Mouse (Mus musculus) large intestine, adult 2 months (tissue): Measurements from ENCODE around the gene Relt. TPM values are rescaled to one million over a fixed set of nuclear protein-coding genes. Genes with fewer than 3 reads are reported as not detected.

Source experiments
- DNase-seq: peaks from one replicate; pipeline ENCODE4 v3.0.0-alpha.2; 2012; ENCODE audit warnings: low read depth, low spot score
- WGBS: fragments of 180-500 bp; shearing (Covaris S2); methylation state at CpG from one replicate; pipeline ENCODE4 v1.1.7; 2018; 5-methylcytosine and 5-hydroxymethylcytosine counted together
- polyA plus RNA-seq: library from polyadenylated mRNA; depleted of rRNA; stranded (reverse); fragments of >200 nt; gene quantifications from 2 replicates; pipeline ENCODE4 v1.2.3, GENCODE M21; 2012; rRNA removed

Gene Relt
- polyA plus RNA-seq, 1 experiment, result 7.2 TPM

DNA sequence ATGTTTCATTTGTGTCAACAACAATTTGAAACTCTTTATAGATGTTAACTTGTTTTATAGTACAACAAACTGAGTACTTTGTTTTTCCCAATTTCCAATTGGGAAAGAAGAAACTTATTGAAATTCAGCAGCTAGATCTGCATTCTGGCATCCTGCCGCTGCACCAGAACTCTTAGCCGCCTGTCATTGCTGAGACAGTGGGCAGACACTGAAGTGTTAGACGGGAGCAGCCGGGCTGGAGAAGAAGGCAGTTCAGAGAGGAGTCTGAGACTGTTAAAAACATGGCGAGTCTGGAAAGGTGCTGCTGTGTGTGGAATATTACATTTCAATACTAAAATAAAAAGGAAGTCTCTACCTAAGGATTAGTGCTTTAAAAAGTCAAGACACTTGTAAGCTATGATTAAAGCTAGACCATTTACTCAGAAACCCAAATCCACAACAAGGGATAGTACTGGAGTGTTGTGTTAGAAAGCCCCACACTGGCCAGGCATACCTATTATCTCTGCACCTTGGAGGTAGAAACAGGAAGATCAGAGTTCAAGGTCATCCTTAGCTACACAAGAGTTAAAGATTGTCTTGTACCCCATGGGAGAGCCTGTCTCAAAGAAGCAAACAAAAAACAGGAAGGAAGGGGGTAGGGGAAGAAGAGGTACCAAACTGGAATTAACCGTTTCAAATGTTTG, 46.3 kb downstream of the Relt start:
- DNase-seq, result no peak
- WGBS, result 67% methylated on average over 6 of the region's 6 CpGs

DNA sequence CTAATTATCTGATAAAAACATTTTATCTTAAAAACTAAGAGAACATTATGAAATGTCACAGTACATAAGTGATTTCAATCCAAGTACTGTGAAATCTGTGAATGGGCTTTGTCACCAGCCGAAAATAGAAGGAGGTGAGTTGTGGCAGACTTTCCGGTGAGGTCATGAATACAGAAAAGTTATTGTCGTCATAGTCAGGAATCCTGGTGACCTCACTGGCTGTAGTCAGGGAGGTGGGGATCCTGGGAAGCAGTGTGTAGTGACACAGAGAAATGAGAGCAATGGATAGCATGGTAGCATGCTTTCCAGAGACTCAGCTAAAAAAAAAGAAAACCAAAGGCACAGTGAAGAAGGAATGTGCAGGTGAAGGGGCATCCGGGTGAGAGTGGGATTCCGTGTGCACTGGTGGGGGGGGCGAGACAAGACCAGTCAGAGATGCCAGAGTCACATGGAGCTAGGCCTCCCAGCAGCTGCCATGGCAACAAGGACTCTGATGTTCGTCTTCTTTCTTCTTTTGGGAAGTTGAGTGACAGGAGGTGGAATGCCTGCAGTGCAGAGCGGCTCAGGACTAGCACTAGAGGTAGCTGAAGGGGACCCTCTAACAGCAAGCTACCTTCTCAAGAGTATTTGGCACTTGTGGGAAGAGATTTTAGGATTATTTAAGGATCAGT, 47.2 kb downstream of the Relt start:
- DNase-seq, result no peak
- 79% methylated on average over 8 of the region's 8 CpGs for WGBS

DNA sequence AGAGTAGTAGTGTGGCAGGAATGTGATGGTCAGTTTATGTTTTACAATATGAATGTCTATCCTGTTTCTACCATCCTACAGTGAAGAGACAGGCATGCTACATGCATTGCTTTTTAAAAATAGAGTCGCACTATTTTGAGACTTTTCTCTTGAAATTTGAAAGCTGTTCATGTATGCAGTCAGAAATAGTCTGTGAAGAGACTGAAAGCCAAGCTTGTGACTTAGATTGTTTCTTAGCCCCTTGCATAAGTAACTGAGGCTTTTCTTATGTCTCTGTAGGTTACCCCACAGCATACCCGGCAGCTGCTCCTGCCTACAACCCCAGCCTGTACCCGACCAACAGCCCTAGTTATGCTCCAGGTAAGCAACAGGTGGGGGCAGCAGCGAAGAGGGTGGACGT, 50.6 kb downstream of the Relt start:
- no peak for DNase-seq
- WGBS, result 90% methylated on average over 5 of the region's 5 CpGs

DNA sequence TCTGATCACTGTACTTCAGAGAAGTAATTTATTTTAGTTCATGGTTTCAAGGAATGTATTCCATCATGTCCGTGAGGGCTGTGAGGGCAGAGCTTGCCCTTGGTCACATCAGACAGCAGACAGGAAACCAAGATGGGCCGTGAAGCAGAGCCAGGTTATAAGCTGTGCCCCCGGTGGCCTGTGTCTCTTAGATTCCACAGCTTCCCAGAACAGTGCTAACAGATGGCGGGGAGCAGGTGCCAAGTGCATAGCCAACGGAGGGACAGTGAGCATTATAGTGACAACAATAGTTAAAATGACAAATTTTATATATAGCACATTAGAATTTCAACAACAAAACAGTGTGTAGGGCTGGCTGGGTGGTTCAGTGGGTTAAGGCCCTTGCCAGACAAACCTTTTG, 51.3 kb downstream of the Relt start:
- no peak for DNase-seq
- 81% methylated on average over 5 of the region's 5 CpGs for WGBS

GRCm38 (mm10) chr7:100805391-100805790, 57.9 kb downstream of the Relt start:
- 92% methylated on average over 2 of the region's 2 CpGs for WGBS
- no peak for DNase-seq

DNA sequence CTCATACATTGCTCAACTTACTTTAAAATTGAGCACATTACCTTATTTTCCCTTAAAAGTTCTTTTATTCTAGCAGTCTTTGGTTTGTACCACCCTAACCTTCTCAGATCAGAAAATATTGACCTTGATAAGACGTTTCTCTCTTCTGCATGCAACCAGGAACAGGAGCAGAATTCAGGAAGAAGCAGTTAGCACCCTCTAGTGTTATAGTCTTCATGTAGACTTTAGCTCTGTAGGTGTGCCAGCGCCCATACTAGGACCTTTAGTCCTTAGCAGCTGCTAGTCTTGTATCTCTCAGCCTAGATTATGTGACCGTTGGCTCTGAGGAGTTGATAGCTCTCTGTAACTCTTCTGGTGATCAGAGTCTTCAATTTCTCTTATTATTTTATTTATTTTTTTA, 64.4 kb downstream of the Relt start:
- 16% methylated on average over 3 of the region's 3 CpGs for WGBS
- no peak for DNase-seq

Other genes with a start within 250 kb of the Relt start
- 8.4 and 9.1 TPM in 2 replicates for gene Plekhb1, start 201.0 kb downstream of the Relt start, polyA plus RNA-seq
- gene Fam168a, start 156.8 kb downstream of the Relt start, polyA plus RNA-seq, result 11.3 and 27.5 TPM in 2 replicates
- 5.0 and 6.5 TPM in 2 replicates for gene Arhgef17, start 68.7 kb upstream of the Relt start, polyA plus RNA-seq
- 29.1 TPM in 2 replicates for gene P2ry6, start 111.2 kb upstream of the Relt start, polyA plus RNA-seq
- 17.6 and 25.9 TPM in 2 replicates for gene P2ry2, start 149.4 kb upstream of the Relt start, polyA plus RNA-seq
- gene Fchsd2, start 229.4 kb upstream of the Relt start, polyA plus RNA-seq, result 4.5 and 6.6 TPM in 2 replicates